Mouse (Mus musculus) erythroid progenitor cell, adult 5-6 weeks (primary cell): ENCODE results near the gene Il27ra. TPM values are rescaled to one million over a fixed set of nuclear protein-coding genes. Genes with fewer than 3 reads are reported as not detected.

Experiments
- ATAC-seq: replicated peaks from 2 replicates; pipeline ENCODE4 v1.8.0; 2016; ENCODE audit warnings: moderate number of reproducible peaks, mild to moderate bottlenecking, moderate TSS enrichment, inconsistent platforms; ENCODE audit not compliant: poor library complexity, low FRiP score, severe bottlenecking
- total RNA-seq, 2 experiments: library from RNA; stranded (forward) in 1 of 2; stranded (reverse) in 1 of 2; fragments of 150-400 nt in 1 of 2; fragments of 186-747, 209-891 nt in 1 of 2; gene quantifications; 2 replicates each; pipeline versions ENCODE4 v1.2.3 to v1.2.4; 2015 to 2017; ENCODE audit warnings: low replicate concordance in 2 of 2

Gene Il27ra
- total RNA-seq (2015; ENCODE audit: low replicate concordance) (1.4 TPM in 1 of 2 replicates, not detected in the other), total RNA-seq (2017; ENCODE audit: low replicate concordance) (0.51 and 0.61 TPM in 2 replicates)

DNA sequence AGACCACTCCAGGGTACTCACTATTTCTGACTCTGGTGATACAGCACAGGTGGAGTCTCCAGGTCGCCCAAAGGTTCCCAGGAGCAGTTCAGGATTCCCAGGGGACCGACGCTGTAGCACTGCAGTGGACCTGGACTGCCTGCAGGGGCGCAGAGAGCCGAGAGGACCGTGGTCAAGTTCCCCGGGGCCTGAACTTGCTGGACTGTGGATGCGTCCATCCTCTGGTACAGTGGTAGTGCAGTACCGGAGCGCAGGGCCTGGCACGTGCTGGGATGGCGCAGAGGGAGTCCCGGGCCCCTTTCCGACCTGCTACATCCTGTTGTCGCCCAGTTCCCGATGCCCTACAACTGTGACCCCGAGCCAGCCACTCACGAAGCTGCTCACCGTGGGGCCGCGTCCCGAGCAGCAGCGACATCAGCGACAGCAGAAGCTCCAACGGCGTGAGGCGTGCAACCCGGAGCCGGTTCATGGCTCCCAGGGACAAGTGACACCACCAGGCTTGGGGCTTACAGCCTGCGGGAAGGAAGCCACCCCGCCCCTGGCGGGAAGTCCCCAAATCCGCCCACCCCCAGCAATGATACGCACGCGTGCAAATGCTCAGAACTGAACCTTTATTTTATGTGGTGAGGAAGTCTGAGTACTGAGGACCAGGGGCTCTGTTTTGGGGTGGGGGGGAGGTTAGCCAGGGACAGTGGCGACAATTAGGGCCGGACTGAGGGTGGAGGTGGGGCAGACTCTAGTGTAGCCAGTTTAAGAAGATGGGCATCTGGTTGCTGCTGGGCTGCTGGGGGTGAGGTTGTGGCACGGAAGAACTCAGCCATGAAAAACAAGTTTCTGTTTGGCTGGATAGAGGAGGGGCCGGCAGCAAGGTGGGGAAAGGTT lies at the start of gene Il27ra:
Il27ra (minus strand) TSS at position 524 of the 882 bp plus-strand sequence.
- ATAC-seq = peak; percentile 56; the same call in 1 of the 2 replicates

GRCm38 (mm10) chr8:84090585-84090984 lies 48.2 kb upstream of the Il27ra start:
- no peak for ATAC-seq

GRCm38 (mm10) chr8:84089277-84089676 lies 46.9 kb upstream of the Il27ra start:
- ATAC-seq = no peak

GRCm38 (mm10) chr8:84087821-84088220 lies 45.4 kb upstream of the Il27ra start:
- no peak for ATAC-seq

DNA sequence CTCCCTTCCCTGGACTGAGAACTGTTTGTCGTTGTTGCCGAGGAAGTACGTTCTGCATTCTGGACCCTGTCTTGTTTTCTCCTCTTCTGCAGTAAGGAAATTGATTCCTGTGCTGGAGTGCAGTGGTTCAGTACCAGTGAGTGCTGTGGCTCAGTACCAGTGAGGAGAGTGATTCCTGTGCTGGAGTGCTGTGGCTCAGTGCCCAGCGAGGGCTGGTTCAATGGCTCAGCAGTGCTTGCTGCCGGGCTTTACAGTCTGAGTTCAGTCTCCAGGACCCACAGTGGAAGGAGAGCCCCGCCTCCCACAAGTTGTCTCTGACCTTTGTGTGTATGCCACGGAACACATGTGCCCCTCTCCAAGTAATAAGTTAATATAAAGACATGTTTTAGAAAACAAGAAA lies 44.8 kb upstream of the Il27ra start:
- ATAC-seq = no peak

DNA sequence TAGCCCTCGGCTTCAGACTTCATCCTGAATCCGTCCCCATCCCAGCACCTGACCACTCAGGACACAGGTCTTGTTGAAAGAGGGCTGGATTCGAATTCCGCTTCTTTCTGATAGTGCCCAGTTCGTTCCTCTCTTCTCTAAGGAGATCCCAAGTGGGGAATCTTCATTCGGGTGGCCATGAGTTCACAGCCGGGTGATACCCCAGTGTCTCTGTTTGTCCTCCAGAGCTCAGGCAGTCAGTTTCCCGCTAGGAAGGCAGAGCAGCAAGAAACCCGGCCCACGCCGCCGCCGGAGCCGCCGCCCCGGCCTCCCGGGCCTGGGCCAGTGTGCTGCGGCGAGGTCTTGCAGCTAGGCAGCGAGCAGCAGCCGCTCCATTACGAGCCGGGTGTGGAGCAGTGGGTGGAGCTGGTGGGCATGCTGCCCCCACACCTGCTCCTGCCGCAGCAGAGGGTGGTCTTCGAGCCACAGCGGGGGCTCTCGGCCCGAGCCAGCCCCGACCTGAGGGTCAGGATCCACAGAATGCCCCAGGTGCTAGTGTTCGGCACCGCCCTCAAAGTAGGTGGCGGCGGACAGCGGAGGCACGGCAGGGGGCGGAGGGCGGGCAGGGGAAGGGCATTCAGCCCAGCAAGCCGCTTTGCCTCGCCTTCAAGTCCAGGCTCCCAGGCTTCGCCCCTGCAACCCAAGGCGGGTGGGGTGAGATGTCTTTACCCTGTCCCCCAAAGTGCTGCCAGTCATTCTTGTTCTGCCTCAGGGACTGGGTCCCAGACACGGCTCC lies 42.1 kb upstream of the Il27ra start:
- ATAC-seq = no peak

- no peak for ATAC-seq
These were observed 41.4 kb upstream of the Il27ra start for GRCm38 (mm10) chr8:84083829-84084241.

GRCm38 (mm10) chr8:84079206-84079605 lies 36.8 kb upstream of the Il27ra start:
- ATAC-seq = no peak

DNA sequence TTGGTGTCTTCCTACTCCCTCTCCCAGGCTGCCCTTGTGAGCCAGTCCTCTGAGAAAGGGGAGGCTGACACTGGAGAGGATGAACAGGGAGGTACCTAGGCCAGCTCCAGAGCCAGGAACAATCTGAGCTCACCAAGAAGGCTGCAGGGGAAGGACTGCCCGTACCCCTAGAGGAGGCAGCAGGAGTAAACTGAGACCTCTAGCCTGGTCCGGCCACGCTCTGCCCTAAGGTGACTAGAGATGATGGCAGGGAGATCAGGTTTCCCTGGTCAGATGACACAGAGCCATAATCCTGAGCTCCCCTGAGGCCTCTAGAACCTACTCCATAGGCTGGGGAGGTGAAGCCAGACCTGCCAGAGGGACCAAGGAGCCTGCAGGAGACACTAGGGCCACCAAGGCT lies 34.5 kb upstream of the Il27ra start:
- ATAC-seq = no peak

DNA sequence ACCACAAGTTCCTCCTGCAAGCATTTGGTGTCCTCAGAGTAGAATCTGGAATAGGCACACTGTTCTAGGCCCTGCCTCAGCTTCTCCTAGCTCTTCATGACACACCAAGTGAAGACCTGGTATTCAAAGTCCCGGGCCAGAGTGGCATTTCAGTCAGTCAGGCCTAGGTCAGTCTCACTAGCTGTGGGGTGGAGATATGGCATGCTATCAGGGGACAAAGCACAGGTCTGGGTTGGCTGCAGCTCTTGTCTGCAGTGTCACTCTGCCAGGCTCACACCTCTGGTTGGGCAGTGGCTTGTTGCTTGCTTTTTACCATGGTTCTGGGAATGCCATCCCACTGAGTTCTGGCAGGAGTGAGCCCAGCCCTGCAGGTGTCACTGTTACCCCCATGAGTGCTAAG lies 34.0 kb upstream of the Il27ra start:
- ATAC-seq = no peak

- ATAC-seq = no peak
These were observed 31.0 kb upstream of the Il27ra start for GRCm38 (mm10) chr8:84073230-84073976.

- ATAC-seq = no peak
These were observed 29.9 kb upstream of the Il27ra start for GRCm38 (mm10) chr8:84072321-84072720.

DNA sequence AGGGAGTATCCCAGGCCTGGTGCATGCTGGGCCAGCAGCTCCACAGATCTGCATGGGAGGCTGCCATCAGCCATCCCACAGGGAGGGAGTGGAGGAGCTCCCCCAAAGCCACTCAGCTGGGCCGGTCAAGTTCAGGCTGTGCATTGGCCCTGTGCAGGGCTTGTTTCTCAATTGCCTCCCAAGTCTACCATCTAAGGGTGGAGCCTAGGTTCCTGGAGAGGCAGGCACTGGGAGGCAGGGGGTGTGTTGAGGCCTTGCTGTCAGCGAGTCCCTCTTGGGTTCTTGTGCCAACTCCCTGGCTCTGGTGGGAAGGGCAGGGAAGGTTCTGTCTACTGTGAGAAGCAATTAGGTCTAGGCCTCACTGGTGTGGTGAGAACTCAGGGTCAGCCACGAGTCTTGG lies 29.5 kb upstream of the Il27ra start:
- no peak for ATAC-seq

- ATAC-seq = no peak
These were observed 28.3 kb upstream of the Il27ra start for GRCm38 (mm10) chr8:84070667-84071066.

- no peak for ATAC-seq
These were observed 27.9 kb upstream of the Il27ra start for GRCm38 (mm10) chr8:84070241-84070640.

- ATAC-seq = no peak
These were observed 27.4 kb upstream of the Il27ra start for GRCm38 (mm10) chr8:84069750-84070149.

DNA sequence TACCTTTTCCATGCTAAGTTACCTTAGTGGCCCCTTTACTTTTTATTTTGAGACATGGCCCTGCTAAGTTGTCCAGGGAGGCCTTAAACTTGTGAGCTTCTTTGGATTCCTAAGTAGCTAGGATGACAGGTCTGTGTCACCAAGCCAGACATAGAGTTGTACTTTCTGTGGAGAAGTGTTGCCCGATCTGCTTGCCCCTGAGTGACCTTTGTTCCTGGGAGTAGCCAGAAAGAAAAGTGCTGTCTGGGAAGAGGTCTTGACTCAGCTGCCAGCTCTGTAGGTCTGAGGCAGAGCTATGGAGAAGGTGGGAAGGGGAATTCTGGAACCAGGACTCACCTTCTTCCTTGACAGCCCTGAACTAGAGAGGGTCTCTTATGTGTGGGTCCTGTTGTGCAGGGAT lies 26.8 kb upstream of the Il27ra start:
- ATAC-seq = no peak

DNA sequence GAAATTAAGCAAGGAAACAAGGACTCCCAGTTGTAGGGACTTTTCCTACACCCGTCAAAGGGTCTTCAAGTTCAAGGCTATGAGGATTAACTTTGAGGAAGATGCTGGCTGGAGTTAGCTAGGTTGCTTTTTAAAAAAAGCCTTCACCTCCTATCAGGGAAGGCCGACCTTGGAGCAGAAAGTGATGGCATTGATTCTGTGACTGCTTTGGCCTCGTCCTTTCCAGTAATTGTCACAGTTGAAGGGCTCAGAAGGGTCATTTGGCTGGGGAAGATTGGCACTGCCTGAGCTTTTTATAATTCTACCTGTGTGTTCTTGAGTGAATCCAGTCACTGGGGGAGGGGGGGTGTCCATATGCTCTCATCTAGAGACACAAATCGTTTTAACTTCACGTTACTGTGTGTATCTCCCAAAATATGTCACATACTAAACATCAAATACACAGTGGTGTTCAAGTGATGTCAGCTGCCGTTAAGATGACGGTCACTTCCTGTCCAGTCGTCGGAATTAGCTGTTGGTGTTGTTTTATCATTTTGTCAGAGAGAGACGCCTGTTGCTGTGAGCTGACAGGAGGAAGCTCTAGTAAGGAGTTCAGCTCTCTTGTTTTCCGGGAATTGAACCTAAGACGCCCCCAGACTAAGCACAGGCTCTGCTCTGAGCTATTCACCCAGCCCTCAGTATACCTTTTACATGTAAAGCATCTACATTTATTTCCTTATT lies 26.1 kb upstream of the Il27ra start:
- no peak for ATAC-seq

- ATAC-seq = no peak
These were observed 25.5 kb upstream of the Il27ra start for GRCm38 (mm10) chr8:84067911-84068310.
